Mouse (Mus musculus) stomach, embryonic 15.5 days (tissue): ENCODE data around the gene Fnip1. TPM values are rescaled to one million over a fixed set of nuclear protein-coding genes. Genes with fewer than 3 reads are reported as not detected.
A peak's percentile ranks its signal among the peaks of the same experiment; 100 is the strongest.
"Not testable (repeated sequence)": the region's sequence is repeated elsewhere in the genome, so short reads cannot be mapped to it uniquely, and the experiment has no call there.

ENCODE experiments used
- ATAC-seq: fragments of 200-750 bp; cut with Nextera tagmentation; 2 replicates; pipeline ENCODE4 v1.8.0; 2017; ENCODE audit warnings: low read depth, moderate number of reproducible peaks, moderate TSS enrichment; ENCODE audit not compliant: insufficient read depth, low FRiP score
- H3K27ac ChIP-seq: fragments of 300-500 bp; sonication (generic); 2 replicates; pipeline ENCODE4 v1.5.1; 2015; ENCODE audit warnings: mild to moderate bottlenecking, inconsistent platforms
- H3K27me3 ChIP-seq: fragments of 300-500 bp; sonication (generic); replicated peaks from 2 replicates; pipeline ENCODE4 v1.6.1; 2015; ENCODE audit warnings: inconsistent platforms
- H3K36me3 ChIP-seq: fragments of 300-500 bp; sonication (generic); 2 replicates; pipeline ENCODE4 v1.6.1; 2015; ENCODE audit warnings: inconsistent platforms
- H3K4me1 ChIP-seq: fragments of 300-500 bp; sonication (generic); 2 replicates; pipeline ENCODE4 v1.6.1; 2015; ENCODE audit warnings: inconsistent platforms
- H3K4me2 ChIP-seq: fragments of 300-500 bp; sonication (generic); 2 replicates; pipeline ENCODE4 v1.6.1; 2015; ENCODE audit warnings: mild to moderate bottlenecking, inconsistent platforms
- H3K4me3 ChIP-seq: fragments of 300-500 bp; sonication (generic); replicated peaks from 2 replicates; pipeline ENCODE4 v1.5.1; 2015; ENCODE audit warnings: inconsistent platforms
- H3K9ac ChIP-seq: fragments of 300-500 bp; sonication (generic); 2 replicates; pipeline ENCODE4 v1.6.1; 2015; ENCODE audit warnings: inconsistent platforms
- H3K9me3 ChIP-seq: fragments of 300-500 bp; sonication (generic); 2 replicates; pipeline ENCODE4 v1.6.1; 2016; ENCODE audit warnings: inconsistent platforms
- WGBS: fragments of 180-500 bp; shearing (Covaris S2); methylation state at CpG from one replicate; pipeline ENCODE4 v1.1.7; 2015; 5-methylcytosine and 5-hydroxymethylcytosine counted together
- polyA plus RNA-seq: library from polyadenylated mRNA; unstranded; fragments of >200 nt; fragmentation: Nextera tagmentation; extraction: Ambion mirVana; gene quantifications from 2 replicates; pipeline ENCODE4 v1.2.1, GENCODE M21; 2015

Gene Fnip1
- polyA plus RNA-seq, result 10.6 and 11.5 TPM in 2 replicates

GRCm38 (mm10) chr11:54437823-54438337 is at the start of gene Fnip1:
Gene Fnip1 (plus strand): TSS chr11:54438199.
- Histone ChIP-seq H3K4me1 (0 out of 2 replicates have a peak, but pooled peaks cover 3% of the 10 kb centered on the region), H3K4me3 (peak within 1 kb of the TSS; percentile 95), H3K4me2 (peak within 1 kb of the TSS; percentile 60), H3K9ac (peak within 1 kb of the TSS; percentile 82), H3K9me3 (no peaks in the 10 kb centered on the region), H3K36me3 (no peaks in the 10 kb centered on the region), H3K27ac (peak within 1 kb of the TSS; percentile 87), H3K27me3 (no peaks in the 10 kb centered on the region)
- under 1% methylated on average over 45 of the region's 47 CpGs for WGBS
- peak; percentile 94 for ATAC-seq

- Histone ChIP-seq H3K27me3 (no peaks in the 10 kb centered on the region), H3K4me3 (no peak overlapping the region), H3K4me1 (no peaks in the 10 kb centered on the region), H3K9ac (no peak overlapping the region), H3K27ac (no peak overlapping the region), H3K9me3 (no peaks in the 10 kb centered on the region), H3K4me2 (no peak overlapping the region), H3K36me3 (no peaks in the 10 kb centered on the region)
- ATAC-seq, result no peak
- 49% methylated on average over 8 of the region's 8 CpGs for WGBS
These were observed 47.6 kb upstream of the Fnip1 start for GRCm38 (mm10) chr11:54390386-54390785.

GRCm38 (mm10) chr11:54391326-54391725 is 46.7 kb upstream of the Fnip1 start:
- Histone ChIP-seq H3K4me3 (no peak overlapping the region), H3K4me1 (no peaks in the 10 kb centered on the region), H3K9ac (no peak overlapping the region), H3K27me3 (no peaks in the 10 kb centered on the region), H3K27ac (no peak overlapping the region), H3K4me2 (no peak overlapping the region), H3K36me3 (no peaks in the 10 kb centered on the region), H3K9me3 (no peaks in the 10 kb centered on the region)
- 86% methylated on average over 4 of the region's 4 CpGs for WGBS
- no peak for ATAC-seq

- H3K4me2 ChIP-seq, result no peak overlapping the region
- no peak for ATAC-seq
- H3K4me1 ChIP-seq, result no peaks in the 10 kb centered on the region
- H3K9me3 ChIP-seq, result no peaks in the 10 kb centered on the region
- no peaks in the 10 kb centered on the region for H3K27me3 ChIP-seq
- 79% methylated on average over 1 of the region's 1 CpGs for WGBS
- H3K9ac ChIP-seq, result no peak overlapping the region
- no peak overlapping the region for H3K4me3 ChIP-seq
- H3K27ac ChIP-seq, result no peak overlapping the region
- H3K36me3 ChIP-seq, result no peaks in the 10 kb centered on the region
These were observed 41.3 kb upstream of the Fnip1 start for GRCm38 (mm10) chr11:54396686-54397085.

- H3K9me3 ChIP-seq, result no peaks in the 10 kb centered on the region
- 32% methylated on average over 4 of the region's 4 CpGs for WGBS
- H3K9ac ChIP-seq, result no peak overlapping the region
- no peak overlapping the region for H3K27ac ChIP-seq
- no peak for ATAC-seq
- H3K27me3 ChIP-seq, result no peaks in the 10 kb centered on the region
- no peaks in the 10 kb centered on the region for H3K36me3 ChIP-seq
- H3K4me1 ChIP-seq, result no peaks in the 10 kb centered on the region
- H3K4me2 ChIP-seq, result no peak overlapping the region
- no peak overlapping the region for H3K4me3 ChIP-seq
These were observed 39.9 kb upstream of the Fnip1 start for GRCm38 (mm10) chr11:54398058-54398457.

- not testable (repeated sequence) for H3K4me3 ChIP-seq, ATAC-seq, H3K27ac ChIP-seq, H3K9me3 ChIP-seq, H3K27me3 ChIP-seq, H3K9ac ChIP-seq, H3K36me3 ChIP-seq, H3K4me2 ChIP-seq, H3K4me1 ChIP-seq
- whole genome bisulfite sequencing, result 92% methylated on average over 20 of the region's 20 CpGs
These were observed 37.2 kb upstream of the Fnip1 start for GRCm38 (mm10) chr11:54400803-54401202.

- no peaks in the 10 kb centered on the region for H3K4me1 ChIP-seq
- H3K36me3 ChIP-seq, result no peaks in the 10 kb centered on the region
- H3K27ac ChIP-seq, result no peak overlapping the region
- H3K9ac ChIP-seq, result no peak overlapping the region
- no peaks in the 10 kb centered on the region for H3K27me3 ChIP-seq
- WGBS, result 68% methylated on average over 4 of the region's 4 CpGs
- H3K4me3 ChIP-seq, result no peak overlapping the region
- ATAC-seq, result no peak
- no peak overlapping the region for H3K4me2 ChIP-seq
- H3K9me3 ChIP-seq, result no peaks in the 10 kb centered on the region
These were observed 33.1 kb upstream of the Fnip1 start for GRCm38 (mm10) chr11:54404885-54405284.

GRCm38 (mm10) chr11:54406930-54407546 is 31.0 kb upstream of the Fnip1 start:
- no peak overlapping the region for H3K4me3 ChIP-seq
- H3K36me3 ChIP-seq, result no peaks in the 10 kb centered on the region
- H3K27ac ChIP-seq, result no peak overlapping the region
- H3K9me3 ChIP-seq, result no peaks in the 10 kb centered on the region
- no peak overlapping the region for H3K9ac ChIP-seq
- H3K27me3 ChIP-seq, result no peaks in the 10 kb centered on the region
- ATAC-seq, result no peak
- 72% methylated on average over 4 of the region's 4 CpGs for WGBS
- H3K4me2 ChIP-seq, result no peak overlapping the region
- H3K4me1 ChIP-seq, result no peaks in the 10 kb centered on the region

- ATAC-seq, result no peak
- Histone ChIP-seq H3K4me1 (peaks cover 3% of the 10 kb centered on the region; the same call in 1 of the 2 replicates), H3K9me3 (no peaks in the 10 kb centered on the region), H3K4me2 (no peak overlapping the region), H3K27me3 (no peaks in the 10 kb centered on the region), H3K27ac (no peak overlapping the region), H3K4me3 (no peak overlapping the region), H3K9ac (no peak overlapping the region), H3K36me3 (no peaks in the 10 kb centered on the region)
These were observed 27.4 kb upstream of the Fnip1 start for GRCm38 (mm10) chr11:54410612-54411011.

GRCm38 (mm10) chr11:54413017-54413416 is 25.0 kb upstream of the Fnip1 start:
- Histone ChIP-seq H3K4me1 (peaks cover 3% of the 10 kb centered on the region; the same call in 1 of the 2 replicates), H3K4me2 (peak overlapping the region; percentile 7; the same call in 1 of the 2 replicates), H3K9ac (no peak overlapping the region), H3K4me3 (no peak overlapping the region), H3K9me3 (no peaks in the 10 kb centered on the region), H3K27me3 (no peaks in the 10 kb centered on the region), H3K27ac (no peak overlapping the region), H3K36me3 (no peaks in the 10 kb centered on the region)
- peak; percentile 83 for ATAC-seq
- 12% methylated on average over 6 of the region's 6 CpGs for WGBS

GRCm38 (mm10) chr11:54423007-54423406 is 15.0 kb upstream of the Fnip1 start:
- H3K27me3 ChIP-seq, result no peaks in the 10 kb centered on the region
- no peak overlapping the region for H3K27ac ChIP-seq
- 76% methylated on average over 4 of the region's 4 CpGs for WGBS
- no peaks in the 10 kb centered on the region for H3K36me3 ChIP-seq
- H3K9ac ChIP-seq, result no peak overlapping the region
- H3K4me1 ChIP-seq, result no peaks in the 10 kb centered on the region
- no peak overlapping the region for H3K4me3 ChIP-seq
- H3K4me2 ChIP-seq, result no peak overlapping the region
- no peaks in the 10 kb centered on the region for H3K9me3 ChIP-seq
- ATAC-seq, result no peak

GRCm38 (mm10) chr11:54426267-54426666 is 11.7 kb upstream of the Fnip1 start:
- Histone ChIP-seq H3K27ac (no peak overlapping the region), H3K9me3 (no peaks in the 10 kb centered on the region), H3K27me3 (no peaks in the 10 kb centered on the region), H3K4me2 (no peak overlapping the region), H3K36me3 (no peaks in the 10 kb centered on the region), H3K9ac (no peak overlapping the region), H3K4me3 (no peak overlapping the region), H3K4me1 (no peaks in the 10 kb centered on the region)
- WGBS, result 56% methylated on average over 5 of the region's 5 CpGs
- ATAC-seq, result no peak
